Mouse (Mus musculus) adrenal gland, adult (tissue): ENCODE data around the gene Usp48.

ENCODE experiments used
- DNase-seq, 2 experiments: peaks; one replicate each; pipeline ENCODE4 v3.0.0; 2022 to 2023; ENCODE audit warnings: low spot score in 1 of 2; ENCODE audit not compliant: inconsistent age in 2 of 2

Usp48 gene

DNA sequence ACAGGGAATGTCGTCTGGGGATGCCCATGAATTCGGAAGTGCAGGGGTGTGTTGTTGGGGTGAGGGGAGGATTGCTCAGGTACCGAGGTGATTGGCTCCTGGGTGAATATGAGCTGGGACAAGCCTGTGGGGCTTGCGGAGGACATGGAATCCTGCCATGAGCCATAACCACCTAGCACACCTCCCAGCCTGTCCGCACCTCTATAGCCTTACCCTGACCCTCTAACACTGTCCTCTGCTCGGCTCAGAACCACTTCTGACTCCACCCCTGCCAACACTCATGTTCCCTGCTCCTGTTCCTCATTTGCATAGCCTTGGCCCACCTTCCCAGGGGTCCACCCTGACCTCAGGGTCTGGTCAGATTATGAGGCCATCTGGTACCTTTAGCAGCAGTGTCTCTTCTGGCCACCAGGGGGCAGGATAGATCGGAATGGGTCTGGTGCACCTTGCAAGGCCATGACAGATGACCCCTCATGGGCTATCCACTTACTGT is 89.5 kb downstream of the Usp48 start:
- peak; percentile 56 to 73 for DNase-seq

- no peak for DNase-seq
Observed at GRCm38 (mm10) chr4:137684830-137685343, 91.3 kb downstream of the Usp48 start.

DNA sequence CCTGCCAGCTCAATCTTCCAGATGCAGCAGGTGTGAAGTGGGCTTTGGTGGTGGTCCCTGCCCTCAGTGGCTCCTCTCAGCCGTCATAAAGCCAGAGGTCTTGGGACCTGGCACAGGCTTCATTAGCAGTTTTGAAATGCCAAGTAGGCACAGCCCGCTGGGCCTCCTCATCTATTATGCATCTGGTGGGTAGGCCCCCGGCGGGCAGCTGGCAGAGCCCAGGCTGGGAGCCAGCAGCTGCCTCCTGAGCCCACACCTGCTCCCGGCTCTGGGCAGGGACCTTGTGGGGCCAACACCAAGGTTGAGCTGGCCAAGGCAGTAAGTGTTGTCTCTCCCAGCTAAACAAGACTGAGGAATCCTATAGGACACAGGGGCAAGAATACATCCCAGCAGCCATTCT is 92.7 kb downstream of the Usp48 start:
- no peak for DNase-seq

DNA sequence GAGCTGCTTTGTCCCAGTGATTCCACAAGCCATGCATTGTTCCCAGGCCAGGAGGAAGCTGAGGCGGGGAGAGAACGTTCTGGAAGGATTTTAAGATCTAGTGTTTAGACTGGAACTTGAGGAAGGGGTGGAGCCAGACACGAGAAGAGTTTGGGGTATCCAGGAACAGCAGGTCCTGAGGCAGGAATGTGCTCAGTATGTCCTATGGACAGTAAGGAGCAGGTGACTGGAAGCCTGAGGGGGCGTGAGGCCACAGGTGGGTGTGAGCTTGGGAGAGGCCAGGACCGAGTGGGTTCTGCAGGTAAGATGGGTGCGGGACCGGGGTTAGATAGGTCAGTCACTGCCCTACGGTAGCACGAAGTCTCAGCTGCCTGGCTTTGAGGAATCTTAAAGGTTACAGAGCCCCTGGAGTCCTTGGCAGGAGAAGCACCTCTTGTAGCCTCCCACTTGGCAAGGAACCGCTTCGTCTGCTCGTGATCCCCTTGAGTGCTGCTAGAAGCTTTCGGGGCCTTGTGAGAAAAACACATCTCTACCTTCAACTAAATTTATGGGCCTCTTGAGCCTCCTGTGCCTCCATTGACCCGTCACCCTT is 93.8 kb downstream of the Usp48 start:
- DNase-seq: peak in 1 of 2 experiments; percentile 26

DNA sequence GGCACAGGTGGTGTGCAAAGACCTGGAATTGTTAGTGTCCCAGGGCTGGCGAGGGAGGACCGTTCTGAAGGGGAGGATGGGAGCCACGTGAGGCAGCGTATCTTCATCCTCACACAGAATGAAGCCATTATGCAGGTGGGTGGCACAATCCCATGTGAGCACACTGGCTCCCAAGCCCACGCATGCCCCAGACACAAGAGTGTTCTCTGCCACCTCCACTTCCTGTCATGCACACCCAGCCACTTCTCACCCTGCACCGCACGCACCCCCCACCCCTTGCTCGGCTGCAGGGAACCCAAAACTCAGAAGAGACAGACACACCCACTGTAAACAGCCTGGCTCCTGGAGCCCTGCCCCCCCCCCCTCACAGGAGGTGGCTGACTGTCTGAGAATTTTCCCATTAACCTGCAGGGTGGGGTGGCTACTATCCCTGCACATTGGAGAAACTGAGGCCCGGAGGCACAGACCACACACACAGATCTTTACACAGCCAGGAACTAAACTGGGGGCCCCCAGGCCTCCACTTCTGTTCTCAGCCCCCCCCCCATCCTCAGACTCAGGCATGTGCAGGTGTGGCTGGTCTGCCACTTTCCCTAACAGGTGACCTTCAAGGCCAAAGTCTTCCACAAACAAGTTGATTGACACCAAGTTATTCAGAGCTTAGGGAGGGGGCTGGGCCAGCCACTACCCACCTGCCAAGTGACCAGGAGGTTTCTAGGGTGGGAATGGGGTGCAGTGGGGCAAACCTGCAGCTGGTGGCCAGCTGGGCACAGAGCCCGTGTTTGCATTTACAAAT is 98.8 kb downstream of the Usp48 start:
- DNase-seq: no peak

DNA sequence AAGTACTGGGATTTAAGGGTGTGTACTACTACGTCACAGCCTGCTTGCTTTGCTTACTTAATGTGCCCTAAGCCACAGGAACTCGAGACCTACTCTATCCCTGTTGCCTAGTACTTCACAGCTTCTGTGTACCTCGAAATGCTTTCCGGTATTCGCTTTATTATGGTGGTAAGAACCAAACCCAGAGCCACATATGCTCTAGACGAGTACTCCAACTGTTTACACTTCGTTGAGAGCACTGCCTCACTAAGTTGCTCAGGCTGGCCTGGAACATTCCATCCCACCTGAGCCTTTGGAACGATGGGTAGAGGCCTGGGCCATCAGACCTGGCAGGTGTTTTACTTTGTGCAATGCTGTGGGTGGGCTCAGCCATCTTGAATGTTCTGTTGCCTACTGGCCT is 101.7 kb downstream of the Usp48 start:
- no peak for DNase-seq

- peak; percentile 53 to 79 for DNase-seq
Observed at GRCm38 (mm10) chr4:137695900-137696299, 102.3 kb downstream of the Usp48 start.

- DNase-seq: peak; percentile 74 to 75
Observed at GRCm38 (mm10) chr4:137697156-137697885, 103.8 kb downstream of the Usp48 start.

- peak; percentile 62 to 76 for DNase-seq
Observed at GRCm38 (mm10) chr4:137698076-137698985, 104.8 kb downstream of the Usp48 start.

- peak; percentile 71 to 89 for DNase-seq
Observed at GRCm38 (mm10) chr4:137699264-137700211, 106.0 kb downstream of the Usp48 start.

GRCm38 (mm10) chr4:137700960-137701359 is 107.4 kb downstream of the Usp48 start:
- DNase-seq: peak; percentile 48 to 74

- peak in 1 of 2 experiments; percentile 45 for DNase-seq
Observed at GRCm38 (mm10) chr4:137703077-137703476, 109.5 kb downstream of the Usp48 start.

DNA sequence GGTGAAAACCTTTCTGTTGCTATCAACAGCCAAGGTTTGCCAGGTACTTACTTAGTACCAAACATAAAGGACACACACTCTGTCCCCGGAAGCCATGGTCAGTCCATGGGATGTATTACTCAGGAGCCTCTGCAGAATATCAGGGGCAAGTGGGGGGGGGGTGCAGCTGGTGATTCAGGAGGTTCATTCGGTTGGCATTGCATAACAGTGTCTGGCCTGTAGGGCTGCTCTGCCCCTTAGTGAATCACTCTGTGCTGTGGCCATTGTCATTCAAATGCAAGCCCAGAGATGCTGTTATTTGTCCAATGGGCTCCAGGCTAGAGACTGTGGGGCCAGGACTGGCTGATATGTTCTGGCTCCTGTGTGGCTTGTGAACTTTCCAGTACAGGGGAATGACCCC is 111.0 kb downstream of the Usp48 start:
- peak; percentile 52 to 73 for DNase-seq

- no peak for DNase-seq
Observed at GRCm38 (mm10) chr4:137705379-137705778, 111.8 kb downstream of the Usp48 start.

DNA sequence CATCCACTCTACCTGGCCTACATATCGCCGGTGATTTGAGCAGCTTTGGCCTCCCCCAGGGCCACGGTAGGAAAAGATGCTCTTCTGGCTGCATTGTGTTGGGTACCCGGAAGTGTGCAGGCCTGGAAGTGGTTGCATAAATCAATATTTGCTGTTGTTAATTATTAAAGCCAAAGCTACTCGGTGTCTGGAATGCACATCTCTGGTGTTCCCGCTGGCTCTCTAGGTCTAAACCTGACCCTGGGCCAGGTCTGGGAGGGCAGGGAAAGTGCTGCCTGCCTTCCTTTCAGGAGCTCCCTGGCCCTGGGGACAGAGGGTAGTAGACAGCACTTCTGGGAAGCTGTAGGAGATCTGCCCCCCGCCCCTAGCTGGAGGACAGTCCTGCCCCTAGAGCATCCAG is 113.0 kb downstream of the Usp48 start:
- DNase-seq: no peak

GRCm38 (mm10) chr4:137707216-137707990 is 113.8 kb downstream of the Usp48 start:
- peak; percentile 94 to 98 for DNase-seq
